Mouse (Mus musculus) limb, embryonic 13.5 days (tissue): ENCODE results near the gene Atrnl1. TPM values are rescaled to one million over a fixed set of nuclear protein-coding genes. Genes with fewer than 3 reads are reported as not detected.
A peak's percentile ranks its signal among the peaks of the same experiment; 100 is the strongest.

Experiments used
- ATAC-seq: fragments of 200-750 bp; cut with Nextera tagmentation; 2 replicates; pipeline ENCODE4 v1.8.0; 2017; ENCODE audit warnings: low read depth, moderate number of reproducible peaks, moderate TSS enrichment; ENCODE audit not compliant: low FRiP score
- H3K27ac ChIP-seq: fragments of 300-500 bp; sonication (generic); 2 replicates; pipeline ENCODE4 v1.5.1; 2015; ENCODE audit warnings: inconsistent platforms, mild to moderate bottlenecking, moderate library complexity
- H3K27me3 ChIP-seq: fragments of 300-500 bp; sonication (generic); 2 replicates; pipeline ENCODE4 v1.6.1; 2015; ENCODE audit warnings: mild to moderate bottlenecking, inconsistent platforms
- H3K36me3 ChIP-seq: fragments of 300-500 bp; sonication (generic); 2 replicates; pipeline ENCODE4 v1.6.1; 2015; ENCODE audit warnings: inconsistent platforms, mild to moderate bottlenecking, moderate library complexity
- H3K4me1 ChIP-seq: fragments of 300-500 bp; sonication (generic); 2 replicates; pipeline ENCODE4 v1.6.1; 2015; ENCODE audit warnings: inconsistent platforms
- H3K4me2 ChIP-seq: fragments of 300-500 bp; sonication (generic); replicated peaks from 2 replicates; pipeline ENCODE4 v1.6.1; 2015; ENCODE audit warnings: inconsistent platforms, mild to moderate bottlenecking, moderate library complexity
- H3K4me3 ChIP-seq: fragments of 300-500 bp; sonication (generic); 2 replicates; pipeline ENCODE4 v1.5.1; 2015; ENCODE audit warnings: moderate library complexity, mild to moderate bottlenecking, inconsistent platforms
- H3K9ac ChIP-seq: fragments of 300-500 bp; sonication (generic); 2 replicates; pipeline ENCODE4 v1.6.1; 2015; ENCODE audit warnings: mild to moderate bottlenecking, inconsistent platforms
- H3K9me3 ChIP-seq: fragments of 300-500 bp; sonication (generic); 2 replicates; pipeline ENCODE4 v1.6.1; 2016; ENCODE audit warnings: inconsistent platforms
- WGBS: fragments of 180-500 bp; shearing (Covaris S2); methylation state at CpG from one replicate; pipeline ENCODE4 v1.1.7; 2015; 5-methylcytosine and 5-hydroxymethylcytosine counted together
- polyA plus RNA-seq: library from polyadenylated mRNA; unstranded; fragments of >200 nt; fragmentation: Nextera tagmentation; extraction: Ambion mirVana; gene quantifications from 2 replicates; pipeline ENCODE4 v1.2.1, GENCODE M21; 2015

Atrnl1 gene
- polyA plus RNA-seq, result 7.1 TPM in 2 replicates

DNA sequence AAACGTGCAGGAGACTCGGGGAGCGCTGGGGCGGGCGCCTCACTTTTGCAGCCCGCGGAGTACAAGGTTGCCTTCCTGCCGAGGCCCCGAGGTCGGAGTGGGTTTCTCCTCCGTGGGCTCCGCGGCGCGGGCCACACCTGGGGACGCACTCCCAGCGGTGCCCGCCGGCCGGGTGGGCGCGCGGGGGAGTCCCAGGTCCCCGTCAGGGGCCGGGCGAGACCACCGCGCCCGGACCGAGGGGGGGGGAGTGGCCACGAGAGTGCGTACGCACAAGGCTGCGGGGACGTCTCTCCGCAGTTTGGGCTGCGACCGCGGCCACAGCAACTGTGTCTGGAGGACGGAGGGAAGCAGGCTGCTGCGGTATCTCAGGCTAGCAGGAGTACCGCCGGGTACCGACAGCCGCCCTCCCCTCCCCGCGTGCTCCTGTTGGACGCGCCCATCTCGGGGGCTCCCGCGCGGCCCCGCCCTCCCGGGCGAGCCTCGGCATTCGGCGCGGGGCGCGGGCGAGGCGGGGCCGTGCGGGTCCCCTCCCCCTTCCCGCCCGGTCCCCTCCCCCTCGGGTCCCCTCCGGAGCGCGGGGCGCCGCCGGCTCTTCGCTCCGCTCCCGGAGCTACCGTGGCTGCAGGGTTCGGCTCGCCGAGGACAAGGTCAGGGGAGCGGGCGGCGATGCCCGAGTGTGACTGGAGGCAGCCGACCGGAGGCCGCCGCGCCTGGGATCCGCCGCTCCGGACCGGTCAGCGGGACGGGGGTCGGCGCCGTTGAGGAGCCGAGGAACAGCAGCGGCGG is at the start of gene Atrnl1:
Atrnl1 (plus strand) TSS at position 559 of the 786 bp plus-strand sequence.
- peak within 1 kb of the TSS; percentile 95 for H3K4me3 ChIP-seq
- peak within 1 kb of the TSS; percentile 96 for H3K9ac ChIP-seq
- ATAC-seq, result peak; percentile 89
- peak within 1 kb of the TSS; percentile 97 for H3K4me2 ChIP-seq
- under 1% methylated on average over 93 of the region's 103 CpGs for WGBS
- H3K27me3 ChIP-seq, result no peaks in the 10 kb centered on the region
- peaks cover 45% of the 10 kb centered on the region for H3K4me1 ChIP-seq
- H3K36me3 ChIP-seq, result no peaks in the 10 kb centered on the region
- H3K9me3 ChIP-seq, result no peaks in the 10 kb centered on the region
- peak within 1 kb of the TSS; percentile 96 for H3K27ac ChIP-seq

- H3K27me3 ChIP-seq, result no peaks in the 10 kb centered on the region
- no peak for ATAC-seq
- no peaks in the 10 kb centered on the region for H3K36me3 ChIP-seq
- no peaks in the 10 kb centered on the region for H3K4me1 ChIP-seq
- H3K27ac ChIP-seq, result no peak overlapping the region
- 0 out of 2 replicates have a peak, but pooled peaks cover 3% of the 10 kb centered on the region for H3K9me3 ChIP-seq
- no peak overlapping the region for H3K4me3 ChIP-seq
- H3K9ac ChIP-seq, result no peak overlapping the region
- WGBS, result 84% methylated on average over 4 of the region's 4 CpGs
- no peak overlapping the region for H3K4me2 ChIP-seq
Observed at GRCm38 (mm10) chr19:57561486-57561885, 49.3 kb upstream of the Atrnl1 start.

GRCm38 (mm10) chr19:57569040-57569439 is 41.8 kb upstream of the Atrnl1 start:
- Histone ChIP-seq H3K27ac (no peak overlapping the region), H3K36me3 (no peaks in the 10 kb centered on the region), H3K4me2 (no peak overlapping the region), H3K27me3 (no peaks in the 10 kb centered on the region), H3K4me1 (no peaks in the 10 kb centered on the region), H3K9me3 (no peaks in the 10 kb centered on the region), H3K9ac (no peak overlapping the region), H3K4me3 (no peak overlapping the region)
- no peak for ATAC-seq
- 67% methylated on average over 6 of the region's 6 CpGs for WGBS

GRCm38 (mm10) chr19:57572360-57573237 is 38.2 kb upstream of the Atrnl1 start:
- 74% methylated on average over 16 of the region's 16 CpGs for WGBS
- H3K27me3 ChIP-seq, result no peaks in the 10 kb centered on the region
- H3K36me3 ChIP-seq, result no peaks in the 10 kb centered on the region
- no peak for ATAC-seq
- H3K9me3 ChIP-seq, result no peaks in the 10 kb centered on the region
- H3K9ac ChIP-seq, result no peak overlapping the region
- H3K4me1 ChIP-seq, result no peaks in the 10 kb centered on the region; the same call in 1 of the 2 replicates
- H3K4me2 ChIP-seq, result no peak overlapping the region
- H3K27ac ChIP-seq, result no peak overlapping the region
- no peak overlapping the region for H3K4me3 ChIP-seq

- H3K4me3 ChIP-seq, result no peak overlapping the region
- H3K9ac ChIP-seq, result no peak overlapping the region
- H3K4me1 ChIP-seq, result no peaks in the 10 kb centered on the region; the same call in 1 of the 2 replicates
- no peaks in the 10 kb centered on the region for H3K9me3 ChIP-seq
- no peaks in the 10 kb centered on the region for H3K27me3 ChIP-seq
- no peaks in the 10 kb centered on the region for H3K36me3 ChIP-seq
- no peak overlapping the region for H3K4me2 ChIP-seq
- ATAC-seq, result no peak
- no peak overlapping the region for H3K27ac ChIP-seq
Observed at GRCm38 (mm10) chr19:57573470-57573869, 37.4 kb upstream of the Atrnl1 start.

GRCm38 (mm10) chr19:57575027-57575426 is 35.8 kb upstream of the Atrnl1 start:
- Histone ChIP-seq H3K4me3 (no peak overlapping the region), H3K4me1 (no peaks in the 10 kb centered on the region; the same call in 1 of the 2 replicates), H3K4me2 (no peak overlapping the region), H3K36me3 (no peaks in the 10 kb centered on the region), H3K27me3 (no peaks in the 10 kb centered on the region), H3K27ac (no peak overlapping the region), H3K9me3 (no peaks in the 10 kb centered on the region), H3K9ac (no peak overlapping the region)
- 67% methylated on average over 7 of the region's 7 CpGs for WGBS
- ATAC-seq, result no peak

- Histone ChIP-seq H3K9ac (no peak overlapping the region), H3K27me3 (no peaks in the 10 kb centered on the region), H3K4me1 (no peaks in the 10 kb centered on the region; the same call in 1 of the 2 replicates), H3K36me3 (no peaks in the 10 kb centered on the region), H3K4me2 (no peak overlapping the region), H3K27ac (no peak overlapping the region), H3K4me3 (no peak overlapping the region), H3K9me3 (no peaks in the 10 kb centered on the region)
- WGBS, result 35% methylated on average over 5 of the region's 5 CpGs
- ATAC-seq, result no peak
Observed at GRCm38 (mm10) chr19:57576836-57577235, 34.0 kb upstream of the Atrnl1 start.

DNA sequence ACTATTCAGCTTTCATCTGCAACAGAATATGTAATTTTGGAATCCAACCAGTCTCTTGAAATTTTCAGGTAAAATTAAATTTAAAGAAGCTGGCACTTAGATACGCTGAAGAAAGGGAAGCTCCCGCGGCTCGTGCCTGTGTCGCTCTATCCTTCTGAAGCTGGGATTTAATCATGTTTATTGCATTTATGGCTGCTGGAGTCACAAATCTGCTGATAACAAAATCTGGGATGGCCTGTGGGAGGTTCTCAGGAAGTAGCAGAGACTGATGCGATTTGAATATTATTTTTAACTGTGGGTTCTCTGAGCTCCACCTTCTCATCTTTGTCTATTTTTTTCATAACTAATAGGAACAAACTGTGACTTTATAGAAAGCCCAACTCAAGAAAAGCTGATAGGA is 33.6 kb upstream of the Atrnl1 start:
- no peak overlapping the region for H3K4me2 ChIP-seq
- no peak overlapping the region for H3K4me3 ChIP-seq
- no peak overlapping the region for H3K27ac ChIP-seq
- no peaks in the 10 kb centered on the region for H3K36me3 ChIP-seq
- no peak for ATAC-seq
- H3K9ac ChIP-seq, result no peak overlapping the region
- no peaks in the 10 kb centered on the region; the same call in 1 of the 2 replicates for H3K4me1 ChIP-seq
- H3K27me3 ChIP-seq, result no peaks in the 10 kb centered on the region
- no peaks in the 10 kb centered on the region for H3K9me3 ChIP-seq
- 84% methylated on average over 6 of the region's 6 CpGs for WGBS

- no peak overlapping the region for H3K9ac ChIP-seq
- no peak overlapping the region for H3K4me2 ChIP-seq
- no peaks in the 10 kb centered on the region; the same call in 1 of the 2 replicates for H3K4me1 ChIP-seq
- no peaks in the 10 kb centered on the region for H3K27me3 ChIP-seq
- no peak for ATAC-seq
- WGBS, result 81% methylated on average over 7 of the region's 7 CpGs
- no peak overlapping the region for H3K27ac ChIP-seq
- H3K36me3 ChIP-seq, result no peaks in the 10 kb centered on the region
- no peak overlapping the region for H3K4me3 ChIP-seq
- H3K9me3 ChIP-seq, result no peaks in the 10 kb centered on the region
Observed at GRCm38 (mm10) chr19:57580962-57581361, 29.9 kb upstream of the Atrnl1 start.

GRCm38 (mm10) chr19:57585231-57585792 is 25.5 kb upstream of the Atrnl1 start:
- no peak overlapping the region for H3K9ac ChIP-seq
- H3K27me3 ChIP-seq, result peaks cover 8% of the 10 kb centered on the region; the same call in 1 of the 2 replicates
- no peaks in the 10 kb centered on the region for H3K9me3 ChIP-seq
- no peak overlapping the region for H3K27ac ChIP-seq
- no peak overlapping the region for H3K4me2 ChIP-seq
- no peaks in the 10 kb centered on the region for H3K36me3 ChIP-seq
- H3K4me3 ChIP-seq, result no peak overlapping the region
- ATAC-seq, result no peak
- peaks cover 11% of the 10 kb centered on the region for H3K4me1 ChIP-seq
- WGBS, result 53% methylated on average over 4 of the region's 4 CpGs

- Histone ChIP-seq H3K4me2 (no peak overlapping the region), H3K9ac (no peak overlapping the region), H3K27ac (no peak overlapping the region), H3K36me3 (no peaks in the 10 kb centered on the region), H3K9me3 (no peaks in the 10 kb centered on the region), H3K4me3 (no peak overlapping the region), H3K4me1 (peaks cover 11% of the 10 kb centered on the region), H3K27me3 (peaks cover 8% of the 10 kb centered on the region; the same call in 1 of the 2 replicates)
- WGBS, result 23% methylated on average over 10 of the region's 10 CpGs
- ATAC-seq, result no peak
Observed at GRCm38 (mm10) chr19:57586172-57586571, 24.7 kb upstream of the Atrnl1 start.

GRCm38 (mm10) chr19:57589516-57589915 is 21.3 kb upstream of the Atrnl1 start:
- Histone ChIP-seq H3K36me3 (no peaks in the 10 kb centered on the region), H3K9ac (no peak overlapping the region), H3K4me1 (peaks cover 11% of the 10 kb centered on the region), H3K4me3 (no peak overlapping the region), H3K27ac (no peak overlapping the region), H3K9me3 (no peaks in the 10 kb centered on the region), H3K4me2 (no peak overlapping the region), H3K27me3 (peaks cover 8% of the 10 kb centered on the region; the same call in 1 of the 2 replicates)
- ATAC-seq, result no peak
- 47% methylated on average over 9 of the region's 9 CpGs for WGBS
